Mouse (Mus musculus): ENCODE measurements around the gene Cdc6. TPM values are rescaled to one million over a fixed set of nuclear protein-coding genes. Genes with fewer than 3 reads are reported as not detected.

Cdc6 gene
- total RNA-seq (2023), result 25.4 and 32.2 TPM in 2 replicates

DNA sequence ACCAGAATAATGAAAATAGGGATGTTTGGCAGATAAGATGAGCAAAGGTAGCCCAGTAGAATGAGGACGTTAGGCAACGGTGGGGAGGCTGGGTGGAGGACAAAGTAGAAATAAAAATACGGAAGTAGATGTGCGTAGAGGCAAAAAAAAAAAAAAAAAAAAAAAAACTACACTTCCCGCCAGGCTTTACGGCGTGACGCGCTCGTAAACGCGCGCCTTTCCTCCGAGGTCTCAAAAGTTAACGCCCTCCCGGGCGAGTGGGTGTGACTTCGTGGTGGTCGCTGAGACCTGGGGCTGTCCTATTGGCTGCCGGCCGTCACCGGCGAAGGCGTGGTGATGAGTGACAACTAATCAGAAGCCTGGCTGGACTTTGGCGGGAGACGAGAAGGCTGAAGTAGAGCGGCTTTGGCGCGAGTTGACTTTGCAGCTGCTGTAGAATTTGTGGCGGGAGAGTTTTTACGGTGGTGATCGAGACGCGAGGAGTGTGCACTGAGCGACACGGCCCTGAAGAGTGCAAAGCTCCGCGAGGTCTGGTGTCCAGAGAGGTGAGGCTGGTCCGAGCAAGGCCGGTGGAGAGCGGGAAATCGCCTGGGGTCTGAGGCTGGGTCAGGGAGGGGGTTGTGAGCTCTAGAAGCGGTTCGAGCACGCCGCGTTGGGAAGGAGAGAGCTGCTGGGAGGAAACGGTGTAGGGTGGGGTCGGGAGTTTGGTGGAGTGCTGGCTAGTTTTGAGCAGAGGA is at the start of gene Cdc6:
TSS of gene Cdc6 (plus strand) at position 365 of the 737 bp plus-strand sequence.

DNA sequence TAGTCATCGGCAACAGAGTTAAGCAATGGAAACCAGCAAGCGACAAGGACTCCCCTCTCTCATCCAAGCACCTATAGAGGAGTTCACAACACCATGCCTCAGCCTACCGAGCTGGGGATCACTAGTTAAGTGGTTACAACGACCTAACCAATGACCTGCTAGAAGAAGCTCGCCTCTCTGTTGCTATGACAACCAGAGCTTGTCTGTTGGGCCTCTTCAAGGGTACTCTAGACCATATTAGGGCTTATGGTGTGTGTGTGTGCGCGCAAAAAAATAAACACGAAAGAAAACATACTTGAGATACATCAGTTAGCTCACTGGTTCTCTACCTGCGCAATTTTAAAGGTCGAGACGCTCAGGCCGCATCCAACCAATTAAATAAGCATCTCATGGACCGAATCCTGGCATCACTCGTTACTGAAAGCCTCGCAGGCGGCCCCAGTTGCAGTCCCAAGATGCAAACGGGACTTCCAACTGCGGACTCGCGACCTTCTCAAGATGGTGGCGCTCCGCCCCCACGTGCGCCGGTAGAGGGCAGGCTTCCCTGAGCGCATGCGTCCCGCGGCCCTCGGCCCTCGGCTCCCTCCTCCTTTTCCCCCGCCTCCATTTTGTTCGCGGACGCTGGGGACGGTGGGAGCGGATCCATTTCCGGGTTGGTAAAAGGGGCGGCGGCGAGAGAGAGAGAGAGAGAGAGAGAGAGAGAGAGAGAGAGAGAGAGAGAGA is 44.4 kb upstream of the Cdc6 start, which contains the start of gene Wipf2:
TSS of gene Wipf2 (plus strand) at position 611 of the 723 bp plus-strand sequence.

DNA sequence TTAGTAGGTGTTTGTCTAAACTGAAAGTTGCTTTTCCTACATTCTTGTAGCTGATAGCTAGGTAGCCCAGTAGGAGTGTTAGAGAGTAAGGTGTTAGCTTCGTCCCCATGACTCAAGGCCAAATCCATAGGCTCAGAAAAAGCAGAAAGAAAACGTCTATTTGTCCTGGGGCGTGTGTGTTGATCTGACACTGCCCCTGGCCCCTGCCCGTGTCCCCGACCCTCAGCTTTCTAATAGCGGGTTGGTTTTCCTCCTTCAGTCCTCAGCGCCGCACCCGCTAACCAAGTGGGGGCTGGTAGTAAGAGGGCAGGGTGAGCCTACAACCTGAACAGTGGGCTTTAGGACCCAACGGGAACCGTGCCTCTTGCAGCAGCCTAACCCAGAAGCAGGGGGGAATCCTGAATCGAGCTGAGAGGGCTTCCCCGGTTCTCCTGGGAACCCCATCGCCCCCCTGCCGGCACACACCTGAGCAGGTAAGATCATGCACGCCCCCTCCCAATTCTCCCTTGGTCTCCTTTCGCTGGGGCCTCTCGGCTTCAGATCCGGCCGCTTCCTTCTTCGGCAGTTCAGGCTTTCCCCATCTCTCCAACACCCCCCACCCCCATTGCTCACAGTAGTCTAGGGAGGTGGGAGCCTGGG is 20.0 kb downstream of the Cdc6 start, which contains the start of gene Rara:
TSS of gene Rara (plus strand) at position 381 of the 639 bp plus-strand sequence.

Other genes starting within 250 kb of the Cdc6 start
- not detected in 2 replicates for gene Gsdma, start 243.4 kb upstream of the Cdc6 start, total RNA-seq (2023)
- gene Psmd3, start 225.2 kb upstream of the Cdc6 start, total RNA-seq (2023), result 36.3 and 38.7 TPM in 2 replicates
- not detected in 2 replicates for gene Csf3, start 206.5 kb upstream of the Cdc6 start, total RNA-seq (2023)
- 40.2 and 46.5 TPM in 2 replicates for gene Med24, start 178.4 kb upstream of the Cdc6 start, total RNA-seq (2023)
- gene Thra, start 167.2 kb upstream of the Cdc6 start, total RNA-seq (2023), result 20.4 and 31.7 TPM in 2 replicates
- 10.7 and 10.8 TPM in 2 replicates for gene Nr1d1, start 132.5 kb upstream of the Cdc6 start, total RNA-seq (2023)
- gene Msl1, start 112.3 kb upstream of the Cdc6 start, total RNA-seq (2023), result 203 and 237 TPM in 2 replicates
- gene Casc3, start 102.9 kb upstream of the Cdc6 start, total RNA-seq (2023), result 64.7 and 83.1 TPM in 2 replicates
- gene Rapgefl1, start 71.0 kb upstream of the Cdc6 start, total RNA-seq (2023), result 0.19 and 0.59 TPM in 2 replicates
- 31.2 and 34.2 TPM in 2 replicates for gene Wipf2, start 44.2 kb upstream of the Cdc6 start, total RNA-seq (2023)
- 125 and 130 TPM in 2 replicates for gene Rara, start 20.0 kb downstream of the Cdc6 start, total RNA-seq (2023)
- not detected in 2 replicates for gene Gjd3, start 75.2 kb downstream of the Cdc6 start, total RNA-seq (2023)
- gene Top2a, start 116.4 kb downstream of the Cdc6 start, total RNA-seq (2023), result 221 and 277 TPM in 2 replicates
- gene Igfbp4, start 133.4 kb downstream of the Cdc6 start, total RNA-seq (2023), result 29.2 and 47.4 TPM in 2 replicates
- 1.1 and 5.7 TPM in 2 replicates for gene Tns4, start 181.5 kb downstream of the Cdc6 start, total RNA-seq (2023)
- 0.54 and 1.8 TPM in 2 replicates for gene Ccr7, start 247.3 kb downstream of the Cdc6 start, total RNA-seq (2023)

Measured in neutrophil, adult 65 days (primary cell).